Mouse (Mus musculus) heart, embryonic 10.5 days (tissue): ENCODE results near the gene Aph1a. TPM values are rescaled to one million over a fixed set of nuclear protein-coding genes. Genes with fewer than 3 reads are reported as not detected.
"Not testable (repeated sequence)": the region's sequence is repeated elsewhere in the genome, so short reads cannot be mapped to it uniquely, and the experiment has no call there.

Experiments used
- DNase-seq: peaks from one replicate; pipeline ENCODE4 v3.0.0-alpha.2; 2017; ENCODE audit warnings: low spot score
- H3K27ac ChIP-seq: fragments of 300-500 bp; sonication (generic); 2 replicates; pipeline ENCODE4 v1.5.1; 2016; ENCODE audit warnings: mild to moderate bottlenecking
- H3K27me3 ChIP-seq: fragments of 300-500 bp; sonication (generic); 2 replicates; pipeline ENCODE4 v1.6.1; 2016; ENCODE audit warnings: mild to moderate bottlenecking; ENCODE audit not compliant: poor library complexity, insufficient read depth, severe bottlenecking
- H3K36me3 ChIP-seq: fragments of 300-500 bp; sonication (generic); 2 replicates; pipeline ENCODE4 v1.6.1; 2016; ENCODE audit warnings: mild to moderate bottlenecking, moderate library complexity
- H3K4me1 ChIP-seq: fragments of 300-500 bp; sonication (generic); 2 replicates; pipeline ENCODE4 v1.6.1; 2016; ENCODE audit warnings: mild to moderate bottlenecking
- H3K4me3 ChIP-seq: fragments of 300-500 bp; sonication (generic); 2 replicates; pipeline ENCODE4 v1.5.1; 2016; ENCODE audit warnings: mild to moderate bottlenecking, moderate library complexity
- H3K9me3 ChIP-seq: fragments of 300-500 bp; sonication (generic); 2 replicates; pipeline ENCODE4 v1.6.1; 2016; ENCODE audit warnings: mild to moderate bottlenecking, moderate library complexity
- WGBS: fragments of 180-500 bp; shearing (Covaris S2); methylation state at CpG from one replicate; pipeline ENCODE4 v1.1.7; 2016; 5-methylcytosine and 5-hydroxymethylcytosine counted together
- polyA plus RNA-seq: library from polyadenylated mRNA; unstranded; fragments of >200 nt; fragmentation: Nextera tagmentation; extraction: Ambion mirVana; gene quantifications from 2 replicates; pipeline ENCODE4 v1.2.1, GENCODE M21; 2016

Gene Aph1a
- 30.4 and 39.4 TPM in 2 replicates for polyA plus RNA-seq

GRCm38 (mm10) chr3:95893606-95894316 is at the start of gene Aph1a:
Gene Aph1a (plus strand): TSS chr3:95893969.
- under 1% methylated on average over 34 of the region's 43 CpGs for WGBS
- Histone ChIP-seq H3K4me1 (peaks cover 34% of the 10 kb centered on the region), H3K27ac (peak within 1 kb of the TSS; percentile 91), H3K4me3 (peak within 1 kb of the TSS; percentile 78), H3K36me3 (peaks cover 14% of the 10 kb centered on the region)
- H3K9me3 ChIP-seq, H3K27me3 ChIP-seq: not testable (repeated sequence)
- peak; percentile 99 for DNase-seq

GRCm38 (mm10) chr3:95850611-95851010 is 43.2 kb upstream of the Aph1a start:
- H3K4me3 ChIP-seq, result no peak overlapping the region
- peaks cover 8% of the 10 kb centered on the region for H3K4me1 ChIP-seq
- H3K9me3 ChIP-seq, result no peaks in the 10 kb centered on the region
- no peaks in the 10 kb centered on the region for H3K27me3 ChIP-seq
- no peak for DNase-seq
- peaks cover 80% of the 10 kb centered on the region for H3K36me3 ChIP-seq
- H3K27ac ChIP-seq, result no peak overlapping the region; the same call in 1 of the 2 replicates
- 44% methylated on average over 4 of the region's 4 CpGs for WGBS

DNA sequence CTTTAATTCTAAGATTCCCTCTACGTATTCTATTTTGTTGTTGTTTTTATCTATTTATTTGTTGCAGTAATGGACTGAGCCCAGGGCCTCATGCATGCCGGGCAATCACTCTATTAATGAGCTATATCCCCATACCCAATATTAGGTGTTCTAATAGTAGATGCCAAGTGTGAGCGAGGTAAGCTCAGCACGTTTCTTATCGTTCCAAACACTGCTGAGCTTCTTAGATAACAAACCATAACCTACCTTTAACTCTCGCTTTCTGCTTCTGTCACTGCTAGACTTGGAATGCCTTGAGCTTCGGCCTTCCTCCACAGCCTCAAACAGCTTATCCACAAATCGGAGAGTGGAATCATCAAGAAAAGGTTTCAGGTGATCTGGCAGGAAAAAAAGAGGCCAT is 42.5 kb upstream of the Aph1a start:
- DNase-seq, result no peak
- WGBS, result 88% methylated on average over 8 of the region's 8 CpGs
- Histone ChIP-seq H3K27me3 (no peaks in the 10 kb centered on the region), H3K9me3 (no peaks in the 10 kb centered on the region), H3K27ac (no peak overlapping the region), H3K4me3 (no peak overlapping the region), H3K4me1 (peaks cover 8% of the 10 kb centered on the region), H3K36me3 (peaks cover 73% of the 10 kb centered on the region)

GRCm38 (mm10) chr3:95855502-95856089 is 38.2 kb upstream of the Aph1a start, which contains the start of gene Prpf3:
Gene Prpf3 (minus strand): TSS chr3:95855885.
- peak within 1 kb of the TSS; percentile 85 for H3K4me3 ChIP-seq
- peak within 1 kb of the TSS; percentile 89 for H3K27ac ChIP-seq
- WGBS, result under 1% methylated on average over 56 of the region's 56 CpGs
- no peaks in the 10 kb centered on the region for H3K27me3 ChIP-seq
- no peaks in the 10 kb centered on the region for H3K9me3 ChIP-seq
- DNase-seq, result peak; percentile 96
- peaks cover 30% of the 10 kb centered on the region for H3K36me3 ChIP-seq
- H3K4me1 ChIP-seq, result peaks cover 10% of the 10 kb centered on the region

- WGBS, result 23% methylated on average over 7 of the region's 7 CpGs
- no peaks in the 10 kb centered on the region for H3K9me3 ChIP-seq
- H3K27me3 ChIP-seq, result no peaks in the 10 kb centered on the region
- H3K36me3 ChIP-seq, result peaks cover 25% of the 10 kb centered on the region
- H3K27ac ChIP-seq, result peak overlapping the region; percentile 89
- no peak for DNase-seq
- H3K4me3 ChIP-seq, result peak overlapping the region; percentile 85
- H3K4me1 ChIP-seq, result peaks cover 8% of the 10 kb centered on the region
Observed at GRCm38 (mm10) chr3:95856115-95856514, 37.7 kb upstream of the Aph1a start.

DNA sequence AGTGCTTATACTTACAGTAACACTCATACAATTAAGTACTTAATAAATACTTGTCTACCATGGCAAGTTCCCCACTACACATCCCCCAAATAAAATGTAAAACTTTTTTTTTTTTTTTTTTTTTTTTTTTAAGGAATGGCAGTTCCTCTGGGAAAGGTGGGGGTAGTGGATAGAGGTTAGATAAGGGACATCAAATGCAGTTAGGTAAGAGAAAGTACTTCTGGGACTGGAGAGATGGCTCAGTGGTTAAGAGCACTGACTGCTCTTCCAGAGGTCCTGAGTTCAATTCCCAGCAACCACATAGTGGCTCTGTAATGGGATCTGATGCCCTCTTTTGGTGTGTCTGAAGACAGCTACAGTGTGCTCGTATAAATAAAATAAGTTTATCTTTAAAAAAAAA is 36.7 kb upstream of the Aph1a start:
- not testable (repeated sequence) for H3K4me3 ChIP-seq, H3K9me3 ChIP-seq, H3K27ac ChIP-seq, DNase-seq, H3K27me3 ChIP-seq, H3K4me1 ChIP-seq
- whole genome bisulfite sequencing, result 81% methylated on average over 1 of the region's 1 CpGs
- H3K36me3 ChIP-seq, result peaks cover 20% of the 10 kb centered on the region

- not testable (repeated sequence) for H3K4me1 ChIP-seq, DNase-seq, H3K27ac ChIP-seq, H3K9me3 ChIP-seq, H3K4me3 ChIP-seq, H3K27me3 ChIP-seq
- 91% methylated on average over 3 of the region's 3 CpGs for WGBS
- peaks cover 15% of the 10 kb centered on the region for H3K36me3 ChIP-seq
Observed at GRCm38 (mm10) chr3:95858278-95858677, 35.5 kb upstream of the Aph1a start.

DNA sequence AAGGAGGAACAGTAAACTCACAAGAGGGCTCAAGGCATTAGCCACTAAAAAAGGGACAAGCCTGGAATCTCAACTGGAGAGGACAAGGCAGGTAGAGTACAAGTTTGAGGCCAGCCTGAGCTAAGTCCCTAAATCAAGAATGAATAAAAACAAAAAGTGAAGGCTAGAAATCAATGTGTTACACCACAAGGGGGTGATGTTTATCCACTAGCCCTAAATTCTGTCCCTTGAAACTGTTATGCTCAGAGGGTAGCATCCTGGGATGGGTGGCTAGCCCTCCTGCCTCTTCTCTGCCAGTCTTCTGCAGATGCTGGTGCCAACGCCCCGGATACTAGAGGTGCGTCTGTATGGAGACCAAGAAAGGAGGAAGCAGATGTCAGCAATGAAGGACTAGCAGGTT is 33.4 kb upstream of the Aph1a start:
- no peak for DNase-seq
- peaks cover 31% of the 10 kb centered on the region for H3K36me3 ChIP-seq
- H3K27ac ChIP-seq, result no peak overlapping the region
- no peaks in the 10 kb centered on the region for H3K27me3 ChIP-seq
- WGBS, result 82% methylated on average over 3 of the region's 3 CpGs
- peaks cover 9% of the 10 kb centered on the region; the same call in 1 of the 2 replicates for H3K4me1 ChIP-seq
- H3K9me3 ChIP-seq, result no peaks in the 10 kb centered on the region
- no peak overlapping the region for H3K4me3 ChIP-seq

DNA sequence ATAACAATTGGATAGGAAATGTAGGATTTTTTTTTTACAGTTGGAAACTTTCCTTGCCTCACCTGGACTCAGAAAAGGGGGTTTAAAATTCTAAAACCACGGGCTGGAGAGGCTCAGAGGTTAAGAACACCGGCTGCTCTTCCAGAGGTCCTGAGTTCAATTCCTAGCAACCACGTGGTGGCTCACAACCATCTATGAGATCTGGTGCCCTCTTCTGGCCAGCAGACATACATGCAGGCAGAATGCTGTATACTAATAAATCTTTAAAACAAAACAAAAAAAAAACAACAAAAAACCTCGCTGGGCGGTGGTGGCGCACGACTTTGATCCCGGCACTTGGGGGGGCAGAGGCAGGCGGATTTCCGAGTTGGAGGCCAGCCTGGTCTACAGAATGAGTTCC is 32.6 kb upstream of the Aph1a start:
- Histone ChIP-seq H3K4me1 (peaks cover 9% of the 10 kb centered on the region; the same call in 1 of the 2 replicates), H3K27ac (no peak overlapping the region), H3K4me3 (no peak overlapping the region), H3K9me3 (no peaks in the 10 kb centered on the region), H3K27me3 (no peaks in the 10 kb centered on the region), H3K36me3 (peaks cover 38% of the 10 kb centered on the region)
- DNase-seq, result no peak
- 72% methylated on average over 10 of the region's 10 CpGs for WGBS

DNA sequence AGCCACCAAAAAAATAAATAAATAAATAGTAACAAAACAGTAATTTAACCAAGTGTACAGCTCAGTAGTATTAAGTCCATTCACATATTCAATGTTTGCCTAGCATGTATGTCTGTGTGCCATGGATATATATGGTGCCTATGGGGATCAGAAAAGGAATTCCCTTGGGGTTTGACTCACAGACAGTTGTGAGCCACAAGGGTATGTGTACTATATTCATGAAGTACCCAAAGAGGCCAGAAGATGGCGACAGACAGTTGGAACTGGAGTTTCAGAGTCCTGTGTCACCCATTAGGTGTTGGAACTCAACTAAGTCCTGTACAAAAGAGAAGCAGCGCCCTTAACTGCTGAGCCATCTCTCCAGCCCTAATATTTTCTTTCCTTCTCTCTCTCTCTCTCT is 32.0 kb upstream of the Aph1a start:
- WGBS, result 65% methylated on average over 2 of the region's 2 CpGs
- H3K4me1 ChIP-seq, result peaks cover 9% of the 10 kb centered on the region; the same call in 1 of the 2 replicates
- DNase-seq, result no peak
- peaks cover 43% of the 10 kb centered on the region for H3K36me3 ChIP-seq
- H3K9me3 ChIP-seq, result no peaks in the 10 kb centered on the region
- no peaks in the 10 kb centered on the region for H3K27me3 ChIP-seq
- H3K27ac ChIP-seq, result no peak overlapping the region
- H3K4me3 ChIP-seq, result no peak overlapping the region

GRCm38 (mm10) chr3:95863578-95863977 is 30.2 kb upstream of the Aph1a start:
- peaks cover 9% of the 10 kb centered on the region; the same call in 1 of the 2 replicates for H3K4me1 ChIP-seq
- H3K27me3 ChIP-seq, result no peaks in the 10 kb centered on the region
- 64% methylated on average over 7 of the region's 7 CpGs for WGBS
- no peak overlapping the region for H3K27ac ChIP-seq
- H3K36me3 ChIP-seq, result peaks cover 58% of the 10 kb centered on the region
- no peak overlapping the region for H3K4me3 ChIP-seq
- no peaks in the 10 kb centered on the region for H3K9me3 ChIP-seq
- no peak for DNase-seq

- Histone ChIP-seq H3K36me3 (peaks cover 72% of the 10 kb centered on the region), H3K9me3 (no peaks in the 10 kb centered on the region), H3K27me3 (no peaks in the 10 kb centered on the region), H3K4me3 (no peak overlapping the region), H3K27ac (no peak overlapping the region), H3K4me1 (peaks cover 10% of the 10 kb centered on the region; the same call in 1 of the 2 replicates)
- 87% methylated on average over 5 of the region's 5 CpGs for WGBS
- no peak for DNase-seq
Observed at GRCm38 (mm10) chr3:95865050-95865449, 28.7 kb upstream of the Aph1a start.

DNA sequence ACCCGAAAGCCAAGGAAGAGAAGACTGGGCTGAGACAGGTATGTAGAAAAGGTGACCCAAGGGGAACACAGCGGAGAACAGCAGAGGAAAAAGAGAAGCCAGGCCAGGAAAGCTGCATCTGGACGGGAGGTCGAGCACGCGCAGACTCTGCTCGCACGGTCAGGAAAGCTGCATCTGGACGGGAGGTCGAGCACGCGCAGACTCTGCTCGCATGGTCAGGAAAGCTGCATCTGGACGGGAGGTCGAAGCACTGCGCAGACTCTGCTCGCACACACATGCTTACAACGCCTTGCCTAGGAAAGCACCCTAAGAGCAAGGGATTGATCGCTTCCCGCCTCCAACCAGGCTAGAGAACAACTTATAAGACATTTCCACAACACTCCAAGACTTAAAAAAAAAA is 28.2 kb upstream of the Aph1a start:
- no peak for DNase-seq
- no peaks in the 10 kb centered on the region for H3K9me3 ChIP-seq
- no peaks in the 10 kb centered on the region for H3K27me3 ChIP-seq
- no peak overlapping the region for H3K27ac ChIP-seq
- peaks cover 14% of the 10 kb centered on the region; the same call in 1 of the 2 replicates for H3K4me1 ChIP-seq
- H3K4me3 ChIP-seq, result no peak overlapping the region
- H3K36me3 ChIP-seq, result peaks cover 75% of the 10 kb centered on the region
- 88% methylated on average over 20 of the region's 20 CpGs for WGBS
